Mouse (Mus musculus) lung, postnatal 0 days (tissue): Measurements from ENCODE around the gene Gp1ba.

Experiments used
- CTCF ChIP-seq: IDR thresholded peaks from 2 replicates; pipeline ENCODE4 v1.5.1; 2016; ENCODE audit warnings: antibody characterized with exemption, mild to moderate bottlenecking
- EP300 ChIP-seq: IDR thresholded peaks from 2 replicates; pipeline ENCODE4 v1.6.1; 2016; ENCODE audit warnings: antibody characterized with exemption, mild to moderate bottlenecking, control low read depth

- no peak for TF ChIP-seq CTCF
- no peak for TF ChIP-seq EP300
Measured at GRCm38 (mm10) chr11:70652029-70652883, 13.3 kb downstream of the Gp1ba start.
